Mouse (Mus musculus): Measurements from ENCODE around the gene Abcb1b. TPM values are rescaled to one million over a fixed set of nuclear protein-coding genes. Genes with fewer than 3 reads are reported as not detected.
"Not testable (repeated sequence)": the region's sequence is repeated elsewhere in the genome, so short reads cannot be mapped to it uniquely, and the experiment has no call there.

The Abcb1b gene
- polyA plus RNA-seq, 1 experiment, result 1.5 TPM

GRCm38 (mm10) chr5:8807137-8808004, 9.4 kb downstream of the Abcb1b start:
- Histone ChIP-seq H3K4me1 (ENCODE audit: control insufficient read depth, insufficient read depth, low read length) (no peaks in the 10 kb centered on the region), H3K4me3 (replicated peaks; ENCODE audit: insufficient read depth, low read depth, low read length) (no peak overlapping the region), H3K27me3 (ENCODE audit: control insufficient read depth, insufficient read depth, low read length) (no peaks in the 10 kb centered on the region), H3K27ac (ENCODE audit: insufficient read depth, low read length) (no peak overlapping the region)
- TF ChIP-seq CTCF (IDR thresholded peaks at IDR 0.05; ENCODE audit: borderline replicate concordance, insufficient read depth, low read depth, low read length) (no peak), POLR2A (IDR thresholded peaks at IDR 0.05; ENCODE audit: borderline replicate concordance, insufficient read depth, low read length) (no peak)
- DNase-seq, result no peak
- WGBS, result 83% methylated on average over 9 of the region's 9 CpGs

GRCm38 (mm10) chr5:8813872-8814271, 15.9 kb downstream of the Abcb1b start:
- no peak for DNase-seq
- 88% methylated on average over 1 of the region's 1 CpGs for WGBS
- Histone ChIP-seq H3K4me1 (ENCODE audit: control insufficient read depth, insufficient read depth, low read length) (no peaks in the 10 kb centered on the region), H3K27ac (ENCODE audit: insufficient read depth, low read length) (no peak overlapping the region), H3K27me3 (ENCODE audit: control insufficient read depth, insufficient read depth, low read length) (no peaks in the 10 kb centered on the region), H3K4me3 (replicated peaks; ENCODE audit: insufficient read depth, low read depth, low read length) (no peak overlapping the region)
- TF ChIP-seq POLR2A (IDR thresholded peaks at IDR 0.05; ENCODE audit: borderline replicate concordance, insufficient read depth, low read length) (no peak), CTCF (IDR thresholded peaks at IDR 0.05; ENCODE audit: borderline replicate concordance, insufficient read depth, low read depth, low read length) (no peak)

GRCm38 (mm10) chr5:8819635-8820591, 22.0 kb downstream of the Abcb1b start:
- TF ChIP-seq POLR2A (IDR thresholded peaks at IDR 0.05; ENCODE audit: borderline replicate concordance, insufficient read depth, low read length), result no peak
- no peak for TF ChIP-seq CTCF (IDR thresholded peaks at IDR 0.05; ENCODE audit: borderline replicate concordance, insufficient read depth, low read depth, low read length)
- Histone ChIP-seq H3K4me1 (ENCODE audit: control insufficient read depth, insufficient read depth, low read length) (no peaks in the 10 kb centered on the region), H3K27me3 (ENCODE audit: control insufficient read depth, insufficient read depth, low read length) (no peaks in the 10 kb centered on the region), H3K4me3 (replicated peaks; ENCODE audit: insufficient read depth, low read depth, low read length) (no peak overlapping the region), H3K27ac (ENCODE audit: insufficient read depth, low read length) (no peak overlapping the region)
- DNase-seq, result no peak
- WGBS, result 18% methylated on average over 7 of the region's 8 CpGs

GRCm38 (mm10) chr5:8820592-8821104, 22.7 kb downstream of the Abcb1b start:
- 5% methylated on average over 4 of the region's 6 CpGs for WGBS
- not testable (repeated sequence) for DNase-seq; H3K4me3 ChIP-seq (replicated peaks; ENCODE audit: insufficient read depth, low read depth, low read length); H3K27ac ChIP-seq (ENCODE audit: insufficient read depth, low read length); H3K4me1 ChIP-seq (ENCODE audit: control insufficient read depth, insufficient read depth, low read length); H3K27me3 ChIP-seq (ENCODE audit: control insufficient read depth, insufficient read depth, low read length)

GRCm38 (mm10) chr5:8838661-8839438, 40.9 kb downstream of the Abcb1b start:
- H3K4me3 ChIP-seq (replicated peaks; ENCODE audit: insufficient read depth, low read depth, low read length), result no peak overlapping the region
- H3K27me3 ChIP-seq (ENCODE audit: control insufficient read depth, insufficient read depth, low read length), result no peaks in the 10 kb centered on the region
- WGBS, result 57% methylated on average over 8 of the region's 8 CpGs
- DNase-seq, result no peak
- TF ChIP-seq CTCF (IDR thresholded peaks at IDR 0.05; ENCODE audit: borderline replicate concordance, insufficient read depth, low read depth, low read length), result no peak
- no peak for TF ChIP-seq POLR2A (IDR thresholded peaks at IDR 0.05; ENCODE audit: borderline replicate concordance, insufficient read depth, low read length)
- no peak overlapping the region for H3K27ac ChIP-seq (ENCODE audit: insufficient read depth, low read length)
- no peaks in the 10 kb centered on the region for H3K4me1 ChIP-seq (ENCODE audit: control insufficient read depth, insufficient read depth, low read length)

GRCm38 (mm10) chr5:8839651-8840050, 41.7 kb downstream of the Abcb1b start:
- no peak for DNase-seq
- no peak for TF ChIP-seq POLR2A (IDR thresholded peaks at IDR 0.05; ENCODE audit: borderline replicate concordance, insufficient read depth, low read length)
- no peak for TF ChIP-seq CTCF (IDR thresholded peaks at IDR 0.05; ENCODE audit: borderline replicate concordance, insufficient read depth, low read depth, low read length)
- H3K27ac ChIP-seq (ENCODE audit: insufficient read depth, low read length), result no peak overlapping the region
- H3K27me3 ChIP-seq (ENCODE audit: control insufficient read depth, insufficient read depth, low read length), result no peaks in the 10 kb centered on the region
- no peaks in the 10 kb centered on the region for H3K4me1 ChIP-seq (ENCODE audit: control insufficient read depth, insufficient read depth, low read length)
- WGBS, result 91% methylated on average over 4 of the region's 4 CpGs
- no peak overlapping the region for H3K4me3 ChIP-seq (replicated peaks; ENCODE audit: insufficient read depth, low read depth, low read length)

GRCm38 (mm10) chr5:8840887-8841286, 42.9 kb downstream of the Abcb1b start:
- TF ChIP-seq CTCF (IDR thresholded peaks at IDR 0.05; ENCODE audit: borderline replicate concordance, insufficient read depth, low read depth, low read length) (peak; percentile 27; the same call in 1 of the 2 replicates), POLR2A (IDR thresholded peaks at IDR 0.05; ENCODE audit: borderline replicate concordance, insufficient read depth, low read length) (no peak)
- Histone ChIP-seq H3K4me3 (replicated peaks; ENCODE audit: insufficient read depth, low read depth, low read length) (no peak overlapping the region), H3K27ac (ENCODE audit: insufficient read depth, low read length) (no peak overlapping the region), H3K27me3 (ENCODE audit: control insufficient read depth, insufficient read depth, low read length) (no peaks in the 10 kb centered on the region), H3K4me1 (ENCODE audit: control insufficient read depth, insufficient read depth, low read length) (no peaks in the 10 kb centered on the region)
- peak; percentile 2 to 16 for DNase-seq
- WGBS, result 40% methylated on average over 5 of the region's 5 CpGs

All from cerebellum, adult 2 months (tissue).